Mouse (Mus musculus) E14TG2a.4 (cell line): ENCODE results near the gene Commd8.

ENCODE experiments used
- H3K27me3 ChIP-seq: 2 replicates; pipeline ENCODE4 v1.6.1; 2014; ENCODE audit warnings: low read length, control low read depth; ENCODE audit not compliant: insufficient read depth
- H3K36me3 ChIP-seq: 2 replicates; pipeline ENCODE4 v1.6.1; 2014; ENCODE audit warnings: low read length, control low read depth; ENCODE audit not compliant: insufficient read depth
- H3K4me1 ChIP-seq: replicated peaks from 2 replicates; pipeline ENCODE4 v1.6.1; 2014; ENCODE audit warnings: low read depth, low read length, control low read depth
- H3K4me3 ChIP-seq: replicated peaks from 2 replicates; pipeline ENCODE4 v1.5.1; 2014; ENCODE audit warnings: mild to moderate bottlenecking, low read length
- H3K9me3 ChIP-seq: 2 replicates; pipeline ENCODE4 v1.6.1; 2014; ENCODE audit warnings: low read length, control low read depth
- CTCF ChIP-seq: conservative IDR thresholded peaks from 2 replicates; pipeline ENCODE4 v1.5.1; 2014; ENCODE audit warnings: low read length
- NANOG ChIP-seq: IDR thresholded peaks from 2 replicates; pipeline ENCODE4 v1.6.1; 2014; ENCODE audit warnings: borderline replicate concordance, low read length, mixed read lengths
- POU5F1 ChIP-seq: IDR thresholded peaks from 2 replicates; pipeline ENCODE4 v1.6.1; 2014; ENCODE audit warnings: low read length, borderline replicate concordance

Commd8 gene

GRCm38 (mm10) chr5:72167594-72168284, at the start of gene Commd8:
Gene Commd8, minus strand, starts transcription at chr5:72168189.
- H3K4me3 ChIP-seq = peak within 1 kb of the TSS; percentile 91
- no peaks in the 10 kb centered on the region for H3K9me3 ChIP-seq
- H3K27me3 ChIP-seq = no peaks in the 10 kb centered on the region
- H3K36me3 ChIP-seq = peaks cover 31% of the 10 kb centered on the region
- TF ChIP-seq CTCF = no peak
- no peak for TF ChIP-seq NANOG
- TF ChIP-seq POU5F1 = no peak
- H3K4me1 ChIP-seq = peaks cover 10% of the 10 kb centered on the region

GRCm38 (mm10) chr5:72211741-72212140, 43.8 kb upstream of the Commd8 start:
- Histone ChIP-seq H3K4me3 (peak overlapping the region; percentile 37; the same call in 1 of the 2 replicates), H3K27me3 (no peaks in the 10 kb centered on the region), H3K9me3 (no peaks in the 10 kb centered on the region), H3K36me3 (peaks cover 11% of the 10 kb centered on the region; the same call in 1 of the 2 replicates), H3K4me1 (peaks cover 33% of the 10 kb centered on the region)
- no peak for TF ChIP-seq POU5F1
- no peak for TF ChIP-seq NANOG
- TF ChIP-seq CTCF = no peak

GRCm38 (mm10) chr5:72210812-72211139, 42.8 kb upstream of the Commd8 start:
- no peaks in the 10 kb centered on the region for H3K27me3 ChIP-seq
- no peaks in the 10 kb centered on the region for H3K9me3 ChIP-seq
- TF ChIP-seq POU5F1 (no peak), CTCF (no peak), NANOG (no peak)
- H3K36me3 ChIP-seq = peaks cover 11% of the 10 kb centered on the region; the same call in 1 of the 2 replicates
- peaks cover 33% of the 10 kb centered on the region for H3K4me1 ChIP-seq
- H3K4me3 ChIP-seq = no peak overlapping the region

- no peak for TF ChIP-seq CTCF
- TF ChIP-seq NANOG = no peak
- no peak for TF ChIP-seq POU5F1
- H3K27me3 ChIP-seq = no peaks in the 10 kb centered on the region
- no peak overlapping the region for H3K4me3 ChIP-seq
- H3K36me3 ChIP-seq = peaks cover 11% of the 10 kb centered on the region; the same call in 1 of the 2 replicates
- peaks cover 33% of the 10 kb centered on the region for H3K4me1 ChIP-seq
- H3K9me3 ChIP-seq = no peaks in the 10 kb centered on the region
These were observed 42.3 kb upstream of the Commd8 start for GRCm38 (mm10) chr5:72210123-72210811.

- no peaks in the 10 kb centered on the region for H3K27me3 ChIP-seq
- TF ChIP-seq POU5F1 = no peak
- no peak for TF ChIP-seq NANOG
- TF ChIP-seq CTCF = no peak
- H3K36me3 ChIP-seq = peaks cover 1% of the 10 kb centered on the region; the same call in 1 of the 2 replicates
- no peaks in the 10 kb centered on the region for H3K9me3 ChIP-seq
- H3K4me1 ChIP-seq = peaks cover 45% of the 10 kb centered on the region
- H3K4me3 ChIP-seq = no peak overlapping the region
These were observed 40.5 kb upstream of the Commd8 start for GRCm38 (mm10) chr5:72208515-72208914.

- Histone ChIP-seq H3K36me3 (no peaks in the 10 kb centered on the region), H3K9me3 (no peaks in the 10 kb centered on the region), H3K4me1 (peaks cover 50% of the 10 kb centered on the region), H3K27me3 (no peaks in the 10 kb centered on the region), H3K4me3 (no peak overlapping the region)
- TF ChIP-seq CTCF (no peak), POU5F1 (no peak)
These were observed 37.3 kb upstream of the Commd8 start for GRCm38 (mm10) chr5:72205271-72205670.

GRCm38 (mm10) chr5:72204507-72204906, 36.5 kb upstream of the Commd8 start:
- H3K36me3 ChIP-seq = no peaks in the 10 kb centered on the region
- no peak for TF ChIP-seq NANOG
- TF ChIP-seq POU5F1 = no peak
- TF ChIP-seq CTCF = no peak
- no peaks in the 10 kb centered on the region for H3K9me3 ChIP-seq
- no peak overlapping the region for H3K4me3 ChIP-seq
- H3K4me1 ChIP-seq = peaks cover 45% of the 10 kb centered on the region
- no peaks in the 10 kb centered on the region for H3K27me3 ChIP-seq

- Histone ChIP-seq H3K27me3 (no peaks in the 10 kb centered on the region), H3K9me3 (no peaks in the 10 kb centered on the region), H3K4me1 (peaks cover 47% of the 10 kb centered on the region), H3K4me3 (peak overlapping the region; percentile 83), H3K36me3 (no peaks in the 10 kb centered on the region)
- TF ChIP-seq POU5F1 (no peak), CTCF (no peak), NANOG (no peak)
These were observed 35.7 kb upstream of the Commd8 start for GRCm38 (mm10) chr5:72203734-72204073.

- TF ChIP-seq CTCF (no peak), POU5F1 (no peak), NANOG (no peak; the same call in 1 of the 2 replicates)
- Histone ChIP-seq H3K4me3 (peak overlapping the region; percentile 83), H3K9me3 (no peaks in the 10 kb centered on the region), H3K36me3 (no peaks in the 10 kb centered on the region), H3K4me1 (peaks cover 47% of the 10 kb centered on the region), H3K27me3 (no peaks in the 10 kb centered on the region)
These were observed 35.2 kb upstream of the Commd8 start for GRCm38 (mm10) chr5:72203028-72203733.
